Mouse (Mus musculus): Measurements from ENCODE around the gene Lat. TPM values are rescaled to one million over a fixed set of nuclear protein-coding genes. Genes with fewer than 3 reads are reported as not detected.

The Lat gene
- polyA plus RNA-seq, 1 experiment from 2014 or later: 1.6 TPM

DNA sequence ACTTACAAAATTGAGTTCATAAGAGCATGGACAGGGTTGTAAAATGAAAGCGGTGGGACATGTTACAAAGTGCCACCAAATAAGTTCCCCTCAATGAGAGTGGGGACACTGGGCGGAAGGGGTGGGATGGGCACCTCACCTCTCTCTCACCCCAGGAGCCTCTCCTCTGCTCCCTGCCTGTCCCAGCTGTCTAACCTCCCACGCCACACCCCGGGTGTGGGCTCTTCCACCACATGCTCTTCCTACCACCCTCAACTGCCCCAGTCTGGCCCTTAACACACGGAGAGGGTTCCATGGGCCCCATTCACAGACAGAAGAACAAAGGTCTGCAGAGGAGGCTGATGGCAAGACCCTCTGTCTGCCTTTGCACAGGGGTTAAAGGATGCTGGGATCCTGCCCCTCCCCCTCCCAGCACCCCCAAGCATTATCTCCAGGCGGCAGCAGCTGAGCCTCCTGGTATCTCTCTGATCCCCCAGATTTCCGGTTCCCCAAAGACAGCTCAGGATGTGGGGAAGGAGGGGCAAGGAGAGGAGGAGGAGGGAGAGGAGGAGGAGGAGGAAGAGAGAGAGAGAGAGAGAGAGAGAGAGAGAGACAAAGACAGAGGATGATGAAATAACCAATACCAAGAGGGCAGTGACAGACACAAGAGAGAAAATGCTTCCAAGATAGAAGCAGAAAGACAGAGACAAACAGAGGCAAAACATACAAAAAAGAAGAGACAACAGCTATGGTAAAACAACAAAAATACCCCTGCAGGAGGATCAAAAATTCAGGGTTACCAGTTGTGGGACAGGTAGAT, 12.4 kb downstream of the Lat start:
- Histone ChIP-seq H3K27me3 (replicated peaks; ENCODE audit: insufficient read depth, low read length) (no peaks in the 10 kb centered on the region), H3K36me3 (ENCODE audit: insufficient read depth, low read length) (no peaks in the 10 kb centered on the region), H3K9ac (replicated peaks; ENCODE audit: low read depth) (no peak overlapping the region), H3K27ac (ENCODE audit: low read length) (no peak overlapping the region), H3K4me2 (replicated peaks; ENCODE audit: low read depth, low read length) (no peak overlapping the region), H3K4me3 (ENCODE audit: low read depth, low read length) (no peak overlapping the region), H3K4me1 (ENCODE audit: insufficient read depth, low read depth, low read length) (no peaks in the 10 kb centered on the region), H3K9me3 (ENCODE audit: low read length) (no peaks in the 10 kb centered on the region)
- ATAC-seq (no peak), DNase-seq (ENCODE audit: low spot score) (no peak)
- 50% methylated on average over 7 of the region's 7 CpGs for WGBS
- no peak for TF ChIP-seq CTCF (IDR thresholded peaks at IDR 0.05)
- no peak for TF ChIP-seq EP300 (IDR thresholded peaks at IDR 0.05)

DNA sequence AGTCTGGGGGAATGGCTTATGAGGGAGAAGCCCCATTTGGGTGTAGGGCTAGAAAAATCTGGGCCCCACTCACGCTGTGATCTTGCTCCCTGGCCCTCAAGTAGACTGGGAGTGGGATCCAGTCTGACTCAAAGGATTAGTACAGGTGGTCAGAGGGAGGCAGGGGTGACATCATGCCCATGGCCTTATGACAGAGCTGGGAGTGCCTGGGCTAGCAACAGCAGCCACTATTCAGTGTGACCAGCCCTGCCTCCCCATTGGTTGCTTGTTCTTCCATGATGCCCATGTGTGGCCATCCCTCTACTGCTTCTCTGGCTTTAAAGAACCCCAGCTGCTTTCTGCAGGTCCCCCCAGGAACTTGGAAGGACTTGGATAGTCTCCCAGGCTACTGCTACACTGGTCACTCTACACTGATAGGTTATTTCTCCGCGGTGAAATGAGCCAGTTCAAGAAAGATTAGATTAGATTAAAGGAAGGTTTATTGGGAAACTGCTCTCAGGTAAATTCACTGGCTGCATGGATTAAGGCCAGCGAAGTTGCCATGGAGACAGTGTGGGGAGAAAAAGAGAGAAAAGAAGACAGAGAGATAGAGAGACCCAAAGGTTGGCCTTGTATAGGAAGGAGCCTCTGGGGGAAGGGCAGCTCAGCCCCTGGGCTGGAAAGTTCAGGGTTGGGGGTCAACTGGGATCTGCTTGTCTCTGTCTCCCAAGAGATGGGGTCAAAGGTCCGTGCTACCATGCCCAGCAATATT, 13.3 kb downstream of the Lat start:
- 50% methylated on average over 5 of the region's 5 CpGs for WGBS
- ATAC-seq: no peak
- no peaks in the 10 kb centered on the region for H3K4me1 ChIP-seq (ENCODE audit: insufficient read depth, low read depth, low read length)
- no peak overlapping the region for H3K9ac ChIP-seq (replicated peaks; ENCODE audit: low read depth)
- H3K4me2 ChIP-seq (replicated peaks; ENCODE audit: low read depth, low read length): no peak overlapping the region
- H3K4me3 ChIP-seq (ENCODE audit: low read depth, low read length): no peak overlapping the region
- no peak for DNase-seq (ENCODE audit: low spot score)
- H3K36me3 ChIP-seq (ENCODE audit: insufficient read depth, low read length): no peaks in the 10 kb centered on the region
- no peak for TF ChIP-seq CTCF (IDR thresholded peaks at IDR 0.05)
- no peak for TF ChIP-seq EP300 (IDR thresholded peaks at IDR 0.05)
- H3K27ac ChIP-seq (ENCODE audit: low read length): no peak overlapping the region
- no peaks in the 10 kb centered on the region for H3K9me3 ChIP-seq (ENCODE audit: low read length)
- H3K27me3 ChIP-seq (replicated peaks; ENCODE audit: insufficient read depth, low read length): no peaks in the 10 kb centered on the region

DNA sequence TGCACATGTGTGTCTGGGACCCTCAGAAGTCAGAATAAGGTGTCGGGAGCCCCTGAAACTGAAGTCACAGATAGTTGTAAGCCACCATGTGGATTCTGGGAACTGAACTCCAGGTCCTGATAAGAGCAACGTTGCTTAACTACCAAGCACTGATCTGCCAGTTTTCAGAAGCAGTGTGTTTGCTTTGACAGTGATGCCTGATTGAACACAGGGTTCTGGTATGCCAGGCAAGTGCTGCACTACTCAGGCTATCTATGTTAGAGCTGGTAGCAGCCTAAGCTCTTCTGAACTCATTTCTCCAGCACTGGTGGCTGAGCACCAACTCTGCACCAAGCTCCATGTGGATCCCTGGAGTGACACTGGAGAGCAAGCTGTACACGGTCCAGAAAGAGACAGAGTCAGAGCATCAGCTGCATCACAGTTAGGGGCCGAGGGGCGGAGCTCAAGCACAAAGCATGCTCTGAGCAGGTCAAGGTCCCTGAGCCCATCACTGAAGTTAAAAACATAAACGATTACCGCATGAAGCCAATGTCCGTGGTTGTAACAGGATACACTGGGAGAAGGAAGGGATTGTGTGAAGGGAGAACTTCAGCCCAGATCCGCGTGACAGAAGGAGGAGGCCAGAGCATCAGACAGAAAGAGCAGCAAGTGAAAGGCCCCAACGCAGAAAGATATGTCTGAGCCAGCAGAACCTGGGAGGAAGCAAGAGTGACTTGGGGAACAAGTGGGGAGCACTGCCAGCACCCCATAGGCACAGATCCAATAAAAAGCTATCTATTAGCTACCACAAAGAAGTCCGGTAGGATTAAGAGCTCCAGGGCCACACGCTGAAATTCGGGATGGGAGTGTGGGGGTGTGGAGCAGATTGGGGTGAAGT, 14.4 kb downstream of the Lat start:
- Histone ChIP-seq H3K9me3 (ENCODE audit: low read length) (no peaks in the 10 kb centered on the region), H3K4me1 (ENCODE audit: insufficient read depth, low read depth, low read length) (no peaks in the 10 kb centered on the region), H3K4me2 (replicated peaks; ENCODE audit: low read depth, low read length) (no peak overlapping the region), H3K4me3 (ENCODE audit: low read depth, low read length) (no peak overlapping the region), H3K36me3 (ENCODE audit: insufficient read depth, low read length) (no peaks in the 10 kb centered on the region), H3K27me3 (replicated peaks; ENCODE audit: insufficient read depth, low read length) (no peaks in the 10 kb centered on the region), H3K27ac (ENCODE audit: low read length) (no peak overlapping the region), H3K9ac (replicated peaks; ENCODE audit: low read depth) (no peak overlapping the region)
- no peak for TF ChIP-seq EP300 (IDR thresholded peaks at IDR 0.05)
- TF ChIP-seq CTCF (IDR thresholded peaks at IDR 0.05): no peak
- WGBS: 42% methylated on average over 14 of the region's 14 CpGs
- DNase-seq (ENCODE audit: low spot score): no peak
- ATAC-seq: no peak

DNA sequence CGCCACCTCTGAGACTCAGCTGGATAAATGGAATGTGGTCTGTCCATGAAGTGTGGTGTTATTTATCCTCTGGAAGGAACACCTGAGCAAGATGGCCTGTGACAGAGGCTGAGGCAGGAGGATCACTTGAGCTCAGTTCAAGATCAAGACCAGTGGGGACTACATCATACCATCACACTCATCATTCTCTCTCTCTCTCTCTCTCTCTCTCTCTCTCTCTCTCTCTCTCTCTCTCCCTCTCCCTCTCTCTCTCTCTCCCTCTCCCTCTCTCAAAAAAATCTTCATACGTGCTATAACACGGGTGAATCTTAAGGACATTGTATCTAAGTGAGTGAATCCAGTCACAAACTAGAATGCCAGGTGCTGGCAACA, 15.4 kb downstream of the Lat start:
- no peak for ATAC-seq
- Histone ChIP-seq H3K4me2 (replicated peaks; ENCODE audit: low read depth, low read length) (no peak overlapping the region), H3K27ac (ENCODE audit: low read length) (no peak overlapping the region), H3K36me3 (ENCODE audit: insufficient read depth, low read length) (no peaks in the 10 kb centered on the region), H3K9ac (replicated peaks; ENCODE audit: low read depth) (no peak overlapping the region), H3K4me3 (ENCODE audit: low read depth, low read length) (no peak overlapping the region), H3K9me3 (ENCODE audit: low read length) (no peaks in the 10 kb centered on the region), H3K4me1 (ENCODE audit: insufficient read depth, low read depth, low read length) (no peaks in the 10 kb centered on the region), H3K27me3 (replicated peaks; ENCODE audit: insufficient read depth, low read length) (no peaks in the 10 kb centered on the region)
- no peak for DNase-seq (ENCODE audit: low spot score)
- WGBS: 87% methylated on average over 3 of the region's 3 CpGs
- TF ChIP-seq EP300 (IDR thresholded peaks at IDR 0.05) (no peak), CTCF (IDR thresholded peaks at IDR 0.05) (no peak)

GRCm38 (mm10) chr7:126353251-126353993, 15.9 kb downstream of the Lat start:
- ATAC-seq (no peak), DNase-seq (ENCODE audit: low spot score) (no peak)
- Histone ChIP-seq H3K4me3 (ENCODE audit: low read depth, low read length) (no peak overlapping the region), H3K4me2 (replicated peaks; ENCODE audit: low read depth, low read length) (no peak overlapping the region), H3K9me3 (ENCODE audit: low read length) (no peaks in the 10 kb centered on the region), H3K4me1 (ENCODE audit: insufficient read depth, low read depth, low read length) (no peaks in the 10 kb centered on the region), H3K36me3 (ENCODE audit: insufficient read depth, low read length) (no peaks in the 10 kb centered on the region), H3K27me3 (replicated peaks; ENCODE audit: insufficient read depth, low read length) (no peaks in the 10 kb centered on the region), H3K27ac (ENCODE audit: low read length) (no peak overlapping the region), H3K9ac (replicated peaks; ENCODE audit: low read depth) (no peak overlapping the region)
- TF ChIP-seq EP300 (IDR thresholded peaks at IDR 0.05) (no peak), CTCF (IDR thresholded peaks at IDR 0.05) (no peak)
- WGBS: 55% methylated on average over 11 of the region's 11 CpGs
